29 mouse cellular contexts compared by ENCODE assay signal in the genomic region with DNA sequence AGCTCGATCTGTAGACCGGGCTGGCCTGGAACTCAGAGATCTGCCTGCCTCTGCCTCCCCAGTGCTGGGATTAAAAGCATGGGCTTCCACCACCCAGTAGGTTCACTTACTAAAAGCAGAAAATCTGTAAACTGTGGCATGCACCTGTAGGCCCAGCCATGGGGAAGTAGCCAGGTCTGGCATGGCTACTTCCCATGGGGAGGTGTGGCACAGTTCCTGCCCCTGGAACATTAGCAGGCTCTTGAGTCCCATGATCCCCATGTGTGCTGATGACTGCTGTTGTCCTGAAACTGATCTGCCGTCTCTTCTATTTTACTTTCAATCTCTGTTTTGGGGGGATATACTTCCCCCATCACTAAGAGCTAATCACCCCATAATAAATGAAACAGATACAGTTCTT.
"Had no signal": no experiment of that assay in that cellular context is flagged by ENCODE, and none has a peak within 500 bp of the region (broad histone marks: within the 10 kb centered on the region; RNA-seq: fewer than 3 reads in every experiment).

No protein-coding gene starts in this region.

- H3K4me1 ChIP-seq: hindbrain, embryonic 10.5 days; hindbrain, embryonic 12.5 days; hindbrain, embryonic 13.5 days; hindbrain, embryonic 15.5 days; intestine, embryonic 15.5 days; kidney, embryonic 15.5 days had no signal

- DNase-seq: heart, postnatal 10 days; heart, postnatal 14 days; heart, postnatal 36 days; heart, postnatal 4 days; kidney, adult 11 months; kidney, adult 18-20 months; kidney, adult 2 months; kidney, adult 8-10 months; kidney, adult 9 months; kidney, postnatal 10 days; kidney, postnatal 14 days; kidney, postnatal 25 days; kidney, postnatal 36 days; kidney, postnatal 4 days; layer of hippocampus, adult 9-11 months; layer of hippocampus, postnatal 36 days had no signal

- H3K27ac ChIP-seq: heart, embryonic 13.5 days; heart, embryonic 15.5 days; hindbrain, embryonic 10.5 days; hindbrain, embryonic 12.5 days; hindbrain, embryonic 13.5 days; hindbrain, embryonic 14.5 days; hindbrain, embryonic 15.5 days; hindbrain, postnatal 0 days; intestine, embryonic 15.5 days; kidney, embryonic 15.5 days; kidney, postnatal 0 days; layer of hippocampus, adult 2 months; left cerebral cortex, adult 2 months had no signal

- H3K4me3 ChIP-seq: heart, embryonic 13.5 days; heart, embryonic 15.5 days; hindbrain, embryonic 10.5 days; hindbrain, embryonic 12.5 days; hindbrain, embryonic 13.5 days; hindbrain, embryonic 15.5 days; intestine, embryonic 15.5 days; kidney, embryonic 15.5 days; layer of hippocampus, adult 2 months; left cerebral cortex, adult 2 months had no signal
